Mouse (Mus musculus) MEL (cell line): Measurements from ENCODE around the gene Nol7.

Experiments
- CTCF ChIP-seq, 3 experiments: IDR thresholded peaks in 2 of 3; conservative IDR thresholded peaks in 1 of 3; 2 replicates each; pipeline ENCODE4 v1.5.1; 2011 to 2012; ENCODE audit warnings: low read length in 3 of 3, low read depth in 2 of 3, mild to moderate bottlenecking in 2 of 3, improper control_type of control experiment in 1 of 3, inconsistent platforms in 1 of 3, mixed read lengths in 1 of 3, moderate library complexity in 1 of 3; ENCODE audit not compliant: control insufficient read depth in 1 of 3, insufficient read depth in 1 of 3, poor library complexity in 1 of 3, severe bottlenecking in 1 of 3
- GATA1 ChIP-seq: IDR thresholded peaks from 2 replicates; pipeline ENCODE4 v1.6.1; 2011; ENCODE audit warnings: low read depth, low read length, improper control_type of control experiment
- MEF2A ChIP-seq: IDR thresholded peaks from 2 replicates; pipeline ENCODE4 v1.6.1; 2014; ENCODE audit warnings: low read depth, mild to moderate bottlenecking, inconsistent platforms, low read length, improper control_type of control experiment; ENCODE audit not compliant: poor library complexity, insufficient replicate concordance, severe bottlenecking; ENCODE audit errors: extremely low read depth
- MYC ChIP-seq: IDR thresholded peaks from 2 replicates; pipeline ENCODE4 v1.6.1; 2011; ENCODE audit warnings: low read depth, mild to moderate bottlenecking, low read length, improper control_type of control experiment, moderate library complexity
- TAL1 ChIP-seq: IDR thresholded peaks from 2 replicates; pipeline ENCODE4 v1.6.1; 2012; ENCODE audit warnings: mild to moderate bottlenecking, inconsistent platforms, low read length, moderate library complexity, mixed read lengths

- TF ChIP-seq MEF2A (no peak), CTCF (IDR thresholded peaks at IDR 0.05 in 2 of 3, conservative IDR thresholded peaks at IDR 0.05 in 1 of 3; ENCODE audit: control insufficient read depth in 1 of 3, insufficient read depth in 1 of 3, low read depth in 2 of 3, low read length in 3 of 3, poor library complexity in 1 of 3, severe bottlenecking in 1 of 3) (no peak), MYC (no peak), TAL1 (no peak), GATA1 (no peak)
Measured at GRCm38 (mm10) chr13:43443706-43444105, 45.5 kb downstream of the Nol7 start.
